Mouse (Mus musculus): ENCODE measurements around the gene Brsk2. TPM values are rescaled to one million over a fixed set of nuclear protein-coding genes. Genes with fewer than 3 reads are reported as not detected.

Brsk2 gene
- polyA plus RNA-seq, 1 experiment from 2014 or later, result 13.7 TPM

- Histone ChIP-seq H3K27me3 (ENCODE audit: control insufficient read depth, insufficient read depth, low read length) (no peaks in the 10 kb centered on the region), H3K9ac (ENCODE audit: low read length) (no peak overlapping the region), H3K9me3 (ENCODE audit: control insufficient read depth, low read length) (no peaks in the 10 kb centered on the region), H3K4me1 (ENCODE audit: control insufficient read depth, insufficient read depth, low read length) (peaks cover 16% of the 10 kb centered on the region), H3K36me3 (ENCODE audit: control insufficient read depth, insufficient read depth, low read length) (no peaks in the 10 kb centered on the region), H3K4me2 (ENCODE audit: low read depth) (no peak overlapping the region), H3K4me3 (ENCODE audit: low read depth, low read length) (no peak overlapping the region), H3K27ac (ENCODE audit: low read depth, low read length) (no peak overlapping the region)
- WGBS, result 83% methylated on average over 1 of the region's 1 CpGs
- ATAC-seq (ENCODE audit: insufficient read depth, low FRiP score, low TSS enrichment), result no peak
- DNase-seq (ENCODE audit: low spot score), result no peak
Observed at GRCm38 (mm10) chr7:141959133-141959532, 9.6 kb downstream of the Brsk2 start.

GRCm38 (mm10) chr7:141960926-141961325 lies 11.4 kb downstream of the Brsk2 start:
- DNase-seq (ENCODE audit: low spot score) (no peak), ATAC-seq (ENCODE audit: insufficient read depth, low FRiP score, low TSS enrichment) (no peak)
- Histone ChIP-seq H3K9ac (ENCODE audit: low read length) (no peak overlapping the region), H3K4me3 (ENCODE audit: low read depth, low read length) (no peak overlapping the region), H3K4me2 (ENCODE audit: low read depth) (no peak overlapping the region), H3K4me1 (ENCODE audit: control insufficient read depth, insufficient read depth, low read length) (peaks cover 14% of the 10 kb centered on the region), H3K9me3 (ENCODE audit: control insufficient read depth, low read length) (no peaks in the 10 kb centered on the region), H3K27ac (ENCODE audit: low read depth, low read length) (no peak overlapping the region), H3K36me3 (ENCODE audit: control insufficient read depth, insufficient read depth, low read length) (no peaks in the 10 kb centered on the region), H3K27me3 (ENCODE audit: control insufficient read depth, insufficient read depth, low read length) (no peaks in the 10 kb centered on the region)
- WGBS, result 79% methylated on average over 2 of the region's 2 CpGs

- ATAC-seq (ENCODE audit: insufficient read depth, low FRiP score, low TSS enrichment) (no peak), DNase-seq (ENCODE audit: low spot score) (no peak)
- H3K9me3 ChIP-seq (ENCODE audit: control insufficient read depth, low read length), result no peaks in the 10 kb centered on the region
- no peaks in the 10 kb centered on the region for H3K27me3 ChIP-seq (ENCODE audit: control insufficient read depth, insufficient read depth, low read length)
- no peak overlapping the region for H3K9ac ChIP-seq (ENCODE audit: low read length)
- H3K4me1 ChIP-seq (ENCODE audit: control insufficient read depth, insufficient read depth, low read length), result peaks cover 14% of the 10 kb centered on the region
- no peak overlapping the region for H3K4me2 ChIP-seq (ENCODE audit: low read depth)
- H3K36me3 ChIP-seq (ENCODE audit: control insufficient read depth, insufficient read depth, low read length), result no peaks in the 10 kb centered on the region
- no peak overlapping the region for H3K4me3 ChIP-seq (ENCODE audit: low read depth, low read length)
- 91% methylated on average over 3 of the region's 3 CpGs for WGBS
- no peak overlapping the region for H3K27ac ChIP-seq (ENCODE audit: low read depth, low read length)
Observed at GRCm38 (mm10) chr7:141961491-141961890, 11.9 kb downstream of the Brsk2 start.

- DNase-seq (ENCODE audit: low spot score) (no peak), ATAC-seq (ENCODE audit: insufficient read depth, low FRiP score, low TSS enrichment) (peak; percentile 37; the same call in 1 of the 2 replicates)
- H3K27ac ChIP-seq (ENCODE audit: low read depth, low read length), result no peak overlapping the region
- WGBS, result 89% methylated on average over 3 of the region's 3 CpGs
- no peaks in the 10 kb centered on the region for H3K27me3 ChIP-seq (ENCODE audit: control insufficient read depth, insufficient read depth, low read length)
- H3K9me3 ChIP-seq (ENCODE audit: control insufficient read depth, low read length), result no peaks in the 10 kb centered on the region
- H3K9ac ChIP-seq (ENCODE audit: low read length), result no peak overlapping the region
- no peaks in the 10 kb centered on the region for H3K36me3 ChIP-seq (ENCODE audit: control insufficient read depth, insufficient read depth, low read length)
- no peak overlapping the region for H3K4me2 ChIP-seq (ENCODE audit: low read depth)
- peaks cover 14% of the 10 kb centered on the region for H3K4me1 ChIP-seq (ENCODE audit: control insufficient read depth, insufficient read depth, low read length)
- H3K4me3 ChIP-seq (ENCODE audit: low read depth, low read length), result no peak overlapping the region
Observed at GRCm38 (mm10) chr7:141962521-141962920, 13.0 kb downstream of the Brsk2 start.

GRCm38 (mm10) chr7:141966281-141966680 lies 16.7 kb downstream of the Brsk2 start:
- no peak for DNase-seq (ENCODE audit: low spot score)

GRCm38 (mm10) chr7:141972831-141973619 lies 23.5 kb downstream of the Brsk2 start:
- DNase-seq (ENCODE audit: low spot score) (peak; percentile 59), ATAC-seq (ENCODE audit: insufficient read depth, low FRiP score, low TSS enrichment) (no peak)
- Histone ChIP-seq H3K27me3 (ENCODE audit: control insufficient read depth, insufficient read depth, low read length) (no peaks in the 10 kb centered on the region), H3K27ac (ENCODE audit: low read depth, low read length) (no peak overlapping the region), H3K4me2 (ENCODE audit: low read depth) (no peak overlapping the region), H3K36me3 (ENCODE audit: control insufficient read depth, insufficient read depth, low read length) (no peaks in the 10 kb centered on the region), H3K4me1 (ENCODE audit: control insufficient read depth, insufficient read depth, low read length) (peaks cover 3% of the 10 kb centered on the region; the same call in 1 of the 2 replicates), H3K4me3 (ENCODE audit: low read depth, low read length) (no peak overlapping the region), H3K9me3 (ENCODE audit: control insufficient read depth, low read length) (no peaks in the 10 kb centered on the region), H3K9ac (ENCODE audit: low read length) (no peak overlapping the region)
- WGBS, result 36% methylated on average over 7 of the region's 7 CpGs

More at GRCm38 (mm10) chr7:141966281-141966680, 16.7 kb downstream of the Brsk2 start:
- no peaks in the 10 kb centered on the region for H3K36me3 ChIP-seq (ENCODE audit: control insufficient read depth, insufficient read depth, low read length)
- peaks cover 21% of the 10 kb centered on the region for H3K4me1 ChIP-seq (ENCODE audit: control insufficient read depth, insufficient read depth, low read length)
- WGBS, result 88% methylated on average over 2 of the region's 2 CpGs
- no peak overlapping the region for H3K27ac ChIP-seq (ENCODE audit: low read depth, low read length)
- H3K9ac ChIP-seq (ENCODE audit: low read length), result no peak overlapping the region
- no peak overlapping the region for H3K4me3 ChIP-seq (ENCODE audit: low read depth, low read length)
- H3K27me3 ChIP-seq (ENCODE audit: control insufficient read depth, insufficient read depth, low read length), result no peaks in the 10 kb centered on the region
- H3K4me2 ChIP-seq (ENCODE audit: low read depth), result no peak overlapping the region
- no peaks in the 10 kb centered on the region for H3K9me3 ChIP-seq (ENCODE audit: control insufficient read depth, low read length)
- ATAC-seq (ENCODE audit: insufficient read depth, low FRiP score, low TSS enrichment), result no peak

- no peak overlapping the region for H3K9ac ChIP-seq (ENCODE audit: low read length)
- no peak for DNase-seq (ENCODE audit: low spot score)
- H3K4me3 ChIP-seq (ENCODE audit: low read depth, low read length), result no peak overlapping the region
- 83% methylated on average over 6 of the region's 6 CpGs for WGBS
- H3K27ac ChIP-seq (ENCODE audit: low read depth, low read length), result no peak overlapping the region
- H3K4me1 ChIP-seq (ENCODE audit: control insufficient read depth, insufficient read depth, low read length), result no peaks in the 10 kb centered on the region
- H3K9me3 ChIP-seq (ENCODE audit: control insufficient read depth, low read length), result no peaks in the 10 kb centered on the region
- H3K27me3 ChIP-seq (ENCODE audit: control insufficient read depth, insufficient read depth, low read length), result no peaks in the 10 kb centered on the region
- no peaks in the 10 kb centered on the region for H3K36me3 ChIP-seq (ENCODE audit: control insufficient read depth, insufficient read depth, low read length)
- H3K4me2 ChIP-seq (ENCODE audit: low read depth), result no peak overlapping the region
- no peak for ATAC-seq (ENCODE audit: insufficient read depth, low FRiP score, low TSS enrichment)
Observed at GRCm38 (mm10) chr7:141978003-141978402, 28.5 kb downstream of the Brsk2 start.

GRCm38 (mm10) chr7:141979247-141979646 lies 29.7 kb downstream of the Brsk2 start:
- no peak for DNase-seq (ENCODE audit: low spot score)

GRCm38 (mm10) chr7:141981237-141981636 lies 31.7 kb downstream of the Brsk2 start:
- no peak overlapping the region for H3K4me2 ChIP-seq (ENCODE audit: low read depth)
- WGBS, result 93% methylated on average over 7 of the region's 7 CpGs
- no peaks in the 10 kb centered on the region for H3K27me3 ChIP-seq (ENCODE audit: control insufficient read depth, insufficient read depth, low read length)
- ATAC-seq (ENCODE audit: insufficient read depth, low FRiP score, low TSS enrichment) (no peak), DNase-seq (ENCODE audit: low spot score) (no peak)
- no peaks in the 10 kb centered on the region for H3K36me3 ChIP-seq (ENCODE audit: control insufficient read depth, insufficient read depth, low read length)
- no peak overlapping the region for H3K9ac ChIP-seq (ENCODE audit: low read length)
- H3K4me3 ChIP-seq (ENCODE audit: low read depth, low read length), result no peak overlapping the region
- H3K9me3 ChIP-seq (ENCODE audit: control insufficient read depth, low read length), result no peaks in the 10 kb centered on the region
- no peak overlapping the region for H3K27ac ChIP-seq (ENCODE audit: low read depth, low read length)
- no peaks in the 10 kb centered on the region for H3K4me1 ChIP-seq (ENCODE audit: control insufficient read depth, insufficient read depth, low read length)

More at GRCm38 (mm10) chr7:141979247-141979646, 29.7 kb downstream of the Brsk2 start:
- Histone ChIP-seq H3K4me3 (ENCODE audit: low read depth, low read length) (no peak overlapping the region), H3K27me3 (ENCODE audit: control insufficient read depth, insufficient read depth, low read length) (no peaks in the 10 kb centered on the region), H3K9me3 (ENCODE audit: control insufficient read depth, low read length) (no peaks in the 10 kb centered on the region), H3K4me1 (ENCODE audit: control insufficient read depth, insufficient read depth, low read length) (no peaks in the 10 kb centered on the region), H3K9ac (ENCODE audit: low read length) (no peak overlapping the region), H3K27ac (ENCODE audit: low read depth, low read length) (no peak overlapping the region), H3K4me2 (ENCODE audit: low read depth) (no peak overlapping the region), H3K36me3 (ENCODE audit: control insufficient read depth, insufficient read depth, low read length) (no peaks in the 10 kb centered on the region)
- 97% methylated on average over 4 of the region's 4 CpGs for WGBS
- no peak for ATAC-seq (ENCODE audit: insufficient read depth, low FRiP score, low TSS enrichment)
